Mouse (Mus musculus) heart, embryonic 15.5 days (tissue): ENCODE data around the gene Rbm15b. TPM values are rescaled to one million over a fixed set of nuclear protein-coding genes. Genes with fewer than 3 reads are reported as not detected.

ENCODE experiments used
- ATAC-seq: fragments of 200-750 bp; cut with Nextera tagmentation; replicated peaks from 2 replicates; pipeline ENCODE4 v1.8.0; 2017; ENCODE audit warnings: low read depth, moderate TSS enrichment; ENCODE audit not compliant: insufficient number of reproducible peaks, insufficient read depth, low FRiP score
- H3K27ac ChIP-seq: fragments of 300-500 bp; sonication (generic); 2 replicates; pipeline ENCODE4 v1.5.1; 2015; ENCODE audit warnings: mild to moderate bottlenecking, inconsistent platforms
- H3K27me3 ChIP-seq: fragments of 300-500 bp; sonication (generic); 2 replicates; pipeline ENCODE4 v1.6.1; 2015; ENCODE audit warnings: inconsistent platforms
- H3K36me3 ChIP-seq: fragments of 300-500 bp; sonication (generic); 2 replicates; pipeline ENCODE4 v1.6.1; 2015; ENCODE audit warnings: mild to moderate bottlenecking, inconsistent platforms
- H3K4me1 ChIP-seq: fragments of 300-500 bp; sonication (generic); replicated peaks from 2 replicates; pipeline ENCODE4 v1.6.1; 2015; ENCODE audit warnings: inconsistent platforms
- H3K4me2 ChIP-seq: fragments of 300-500 bp; sonication (generic); 2 replicates; pipeline ENCODE4 v1.6.1; 2015; ENCODE audit warnings: inconsistent platforms, mild to moderate bottlenecking, moderate library complexity
- H3K4me3 ChIP-seq: fragments of 300-500 bp; sonication (generic); 2 replicates; pipeline ENCODE4 v1.5.1; 2015; ENCODE audit warnings: mild to moderate bottlenecking, inconsistent platforms
- H3K9ac ChIP-seq: fragments of 300-500 bp; sonication (generic); 2 replicates; pipeline ENCODE4 v1.6.1; 2015; ENCODE audit warnings: mild to moderate bottlenecking, inconsistent platforms
- H3K9me3 ChIP-seq: fragments of 300-500 bp; sonication (generic); replicated peaks from 2 replicates; pipeline ENCODE4 v1.6.1; 2016; ENCODE audit warnings: inconsistent platforms
- WGBS: fragments of 180-500 bp; shearing (Covaris S2); methylation state at CpG from one replicate; pipeline ENCODE4 v1.1.7; 2015; ENCODE audit warnings: mixed read lengths; 5-methylcytosine and 5-hydroxymethylcytosine counted together
- polyA plus RNA-seq: library from polyadenylated mRNA; unstranded; fragments of >200 nt; fragmentation: Nextera tagmentation; extraction: Ambion mirVana; gene quantifications from 2 replicates; pipeline ENCODE4 v1.2.1, GENCODE M21; 2015

Gene Rbm15b
- polyA plus RNA-seq, 1 experiment from 2014 or later, result 3.7 TPM

DNA sequence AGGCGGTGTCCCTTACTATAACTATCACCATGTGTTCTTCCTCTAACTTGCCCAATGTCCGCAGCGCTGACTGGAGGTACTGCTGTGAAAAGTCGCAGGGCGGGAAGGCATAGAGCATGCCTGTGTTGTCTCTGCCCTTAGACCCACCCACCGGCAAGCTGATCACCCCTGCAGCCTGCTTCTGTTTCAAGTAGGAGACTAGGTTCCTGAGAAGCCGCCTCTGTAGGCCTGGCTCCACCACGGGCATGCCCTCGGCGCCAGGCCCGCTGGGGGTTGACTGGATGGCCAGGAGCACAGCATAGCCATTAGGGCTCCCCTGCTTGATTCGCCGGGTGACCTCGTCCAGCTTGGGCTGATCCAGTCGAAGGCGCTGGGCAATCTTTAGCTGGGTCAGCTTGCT, 2.9 kb downstream of the Rbm15b start:
- H3K9me3 ChIP-seq, result no peaks in the 10 kb centered on the region
- H3K36me3 ChIP-seq, result peaks cover 44% of the 10 kb centered on the region
- 30% methylated on average over 16 of the region's 16 CpGs for WGBS
- no peak for ATAC-seq
- peak overlapping the region; percentile 96; the same call in 1 of the 2 replicates for H3K9ac ChIP-seq
- peak overlapping the region; percentile 98 for H3K4me2 ChIP-seq
- H3K27ac ChIP-seq, result no peak overlapping the region
- peaks cover 42% of the 10 kb centered on the region for H3K4me1 ChIP-seq
- no peaks in the 10 kb centered on the region for H3K27me3 ChIP-seq
- H3K4me3 ChIP-seq, result peak overlapping the region; percentile 92

DNA sequence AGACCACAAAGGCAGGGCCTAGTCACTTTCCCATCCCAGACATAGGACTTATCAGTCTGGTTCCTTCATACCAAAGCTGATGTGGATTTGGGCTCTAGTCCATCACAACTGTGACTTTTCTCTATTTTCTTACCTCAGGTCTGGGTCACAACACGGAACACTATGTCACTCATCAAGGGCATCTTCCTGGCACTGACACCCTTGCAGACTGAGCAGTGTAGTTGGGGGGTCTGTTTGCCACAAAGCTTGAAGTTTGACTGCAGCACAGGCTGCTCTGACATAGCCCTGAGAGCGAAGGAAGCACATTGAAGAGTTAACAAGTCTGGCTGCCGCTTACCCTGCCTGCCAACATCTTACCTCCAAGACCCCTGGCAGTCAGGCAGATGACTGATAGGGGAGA, 4.1 kb downstream of the Rbm15b start:
- no peak overlapping the region for H3K27ac ChIP-seq
- ATAC-seq, result no peak
- peak overlapping the region; percentile 6; the same call in 1 of the 2 replicates for H3K4me2 ChIP-seq
- 0 out of 2 replicates have a peak overlapping the region, but pooled peaks have one; percentile 6 for H3K9ac ChIP-seq
- no peaks in the 10 kb centered on the region for H3K27me3 ChIP-seq
- peaks cover 40% of the 10 kb centered on the region for H3K4me1 ChIP-seq
- no peaks in the 10 kb centered on the region for H3K9me3 ChIP-seq
- peaks cover 38% of the 10 kb centered on the region for H3K36me3 ChIP-seq
- no peak overlapping the region for H3K4me3 ChIP-seq
- WGBS, result 68% methylated on average over 3 of the region's 3 CpGs

DNA sequence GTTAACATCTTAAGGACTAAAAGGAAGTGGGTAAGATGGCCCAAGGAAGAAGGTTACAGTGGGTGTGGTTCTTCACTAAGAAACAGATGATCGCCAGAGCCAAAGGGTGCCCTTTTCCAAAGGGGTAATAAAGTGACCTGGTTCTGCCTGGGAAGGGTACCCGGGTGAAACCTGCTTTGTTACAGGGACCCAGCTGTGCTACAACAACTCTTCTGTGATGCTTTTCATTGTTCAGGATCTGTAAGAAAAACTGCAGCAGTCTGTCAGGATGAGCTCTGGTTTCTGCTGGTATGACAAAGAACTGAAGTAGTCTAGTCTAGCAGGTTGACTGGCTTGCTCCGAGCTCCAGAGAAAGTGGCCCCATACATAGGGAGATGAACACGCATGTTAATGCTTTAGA, 5.1 kb downstream of the Rbm15b start:
- H3K36me3 ChIP-seq, result peaks cover 44% of the 10 kb centered on the region

GRCm38 (mm10) chr9:106881071-106881755, 6.0 kb downstream of the Rbm15b start:
- Histone ChIP-seq H3K9ac (no peak overlapping the region), H3K4me2 (no peak overlapping the region), H3K27ac (no peak overlapping the region), H3K36me3 (peaks cover 53% of the 10 kb centered on the region), H3K9me3 (no peaks in the 10 kb centered on the region), H3K4me1 (peaks cover 35% of the 10 kb centered on the region), H3K4me3 (no peak overlapping the region), H3K27me3 (no peaks in the 10 kb centered on the region)
- no peak for ATAC-seq
- WGBS, result 57% methylated on average over 4 of the region's 4 CpGs

More for the DNA sequence above, 5.1 kb downstream of the Rbm15b start:
- no peak overlapping the region for H3K27ac ChIP-seq
- H3K27me3 ChIP-seq, result no peaks in the 10 kb centered on the region
- H3K4me3 ChIP-seq, result no peak overlapping the region
- ATAC-seq, result no peak
- no peak overlapping the region for H3K4me2 ChIP-seq
- H3K9me3 ChIP-seq, result no peaks in the 10 kb centered on the region
- peaks cover 35% of the 10 kb centered on the region for H3K4me1 ChIP-seq
- no peak overlapping the region for H3K9ac ChIP-seq
- WGBS, result 83% methylated on average over 4 of the region's 4 CpGs

GRCm38 (mm10) chr9:106879471-106879870, 7.8 kb downstream of the Rbm15b start:
- ATAC-seq, result no peak

GRCm38 (mm10) chr9:106876666-106877065, 10.6 kb downstream of the Rbm15b start:
- WGBS, result 85% methylated on average over 3 of the region's 3 CpGs
- H3K27ac ChIP-seq, result no peak overlapping the region
- H3K27me3 ChIP-seq, result no peaks in the 10 kb centered on the region
- no peak overlapping the region for H3K4me2 ChIP-seq
- no peaks in the 10 kb centered on the region for H3K4me1 ChIP-seq
- H3K36me3 ChIP-seq, result peaks cover 62% of the 10 kb centered on the region
- H3K9ac ChIP-seq, result no peak overlapping the region
- no peak overlapping the region for H3K4me3 ChIP-seq
- H3K9me3 ChIP-seq, result no peaks in the 10 kb centered on the region
- no peak for ATAC-seq

More at GRCm38 (mm10) chr9:106879471-106879870, 7.8 kb downstream of the Rbm15b start:
- no peaks in the 10 kb centered on the region for H3K27me3 ChIP-seq
- H3K36me3 ChIP-seq, result peaks cover 67% of the 10 kb centered on the region
- H3K4me3 ChIP-seq, result no peak overlapping the region
- no peak overlapping the region for H3K4me2 ChIP-seq
- no peaks in the 10 kb centered on the region for H3K9me3 ChIP-seq
- H3K9ac ChIP-seq, result no peak overlapping the region
- peaks cover 17% of the 10 kb centered on the region for H3K4me1 ChIP-seq
- 0 out of 2 replicates have a peak overlapping the region, but pooled peaks have one; percentile 4 for H3K27ac ChIP-seq
- 80% methylated on average over 4 of the region's 4 CpGs for WGBS

DNA sequence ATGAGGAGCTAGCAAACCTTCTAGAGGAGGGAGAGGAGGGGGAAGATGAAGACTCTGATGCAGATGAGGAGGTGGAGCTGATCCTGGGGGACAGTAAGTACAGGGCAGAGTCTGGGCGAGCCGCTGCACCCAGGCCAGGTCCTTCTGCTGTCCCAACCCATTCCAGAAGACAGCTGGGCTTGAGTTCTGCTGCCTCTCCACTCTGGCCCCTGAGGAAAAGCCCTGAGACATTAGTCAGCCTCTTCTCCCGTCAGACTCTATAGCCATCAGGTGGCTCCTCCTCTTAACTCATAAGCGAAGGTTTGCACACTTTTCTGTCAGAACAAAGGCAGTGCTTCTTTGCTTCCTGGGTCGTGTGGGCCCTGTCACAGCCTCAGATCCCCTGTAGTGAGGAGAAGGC, 13.0 kb downstream of the Rbm15b start:
- H3K27ac ChIP-seq, result no peak overlapping the region
- WGBS, result 84% methylated on average over 5 of the region's 5 CpGs
- H3K4me3 ChIP-seq, result no peak overlapping the region
- H3K9ac ChIP-seq, result no peak overlapping the region
- H3K27me3 ChIP-seq, result no peaks in the 10 kb centered on the region
- ATAC-seq, result no peak
- H3K4me2 ChIP-seq, result no peak overlapping the region
- no peaks in the 10 kb centered on the region for H3K4me1 ChIP-seq
- no peaks in the 10 kb centered on the region for H3K9me3 ChIP-seq
- H3K36me3 ChIP-seq, result peaks cover 50% of the 10 kb centered on the region

DNA sequence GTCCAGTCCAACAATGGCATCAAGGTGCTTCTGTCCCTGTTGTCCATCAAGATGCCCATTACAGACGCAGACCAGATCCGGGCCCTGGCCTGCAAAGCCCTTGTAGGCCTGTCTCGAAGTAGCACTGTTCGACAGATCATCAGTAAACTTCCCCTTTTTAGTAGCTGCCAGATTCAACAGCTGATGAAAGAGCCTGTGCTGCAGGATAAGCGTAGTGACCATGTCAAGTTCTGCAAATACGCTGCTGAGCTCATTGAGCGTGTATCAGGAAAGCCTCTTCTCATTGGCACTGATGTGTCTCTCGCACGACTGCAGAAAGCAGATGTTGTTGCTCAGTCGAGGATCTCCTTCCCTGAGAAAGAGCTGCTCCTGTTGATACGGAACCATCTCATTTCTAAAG, 29.2 kb downstream of the Rbm15b start:
- Histone ChIP-seq H3K4me3 (no peak overlapping the region), H3K9me3 (no peaks in the 10 kb centered on the region), H3K36me3 (peaks cover 78% of the 10 kb centered on the region), H3K4me2 (no peak overlapping the region), H3K27me3 (no peaks in the 10 kb centered on the region), H3K9ac (no peak overlapping the region), H3K4me1 (no peaks in the 10 kb centered on the region), H3K27ac (no peak overlapping the region)
- no peak for ATAC-seq
- 85% methylated on average over 11 of the region's 11 CpGs for WGBS

DNA sequence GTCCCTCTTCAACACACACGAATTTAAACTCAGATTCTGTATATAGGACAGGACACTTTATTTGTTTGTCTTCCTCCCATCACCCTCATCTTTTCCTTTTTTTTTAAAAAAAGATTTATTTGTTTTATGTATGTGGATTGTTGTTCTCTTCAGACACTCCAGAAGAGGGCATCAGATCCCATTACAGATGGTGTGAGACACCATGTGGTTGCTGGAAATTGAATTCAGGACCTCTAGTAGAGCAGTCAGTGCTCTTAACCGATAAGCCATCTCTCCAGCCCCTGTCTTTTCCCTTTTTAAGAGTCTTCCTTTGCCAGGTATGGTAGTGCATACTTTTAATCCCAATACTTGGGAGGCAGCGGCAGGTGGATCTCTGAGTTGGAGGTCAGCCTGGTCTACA, 30.6 kb downstream of the Rbm15b start:
- no peaks in the 10 kb centered on the region for H3K27me3 ChIP-seq
- no peak overlapping the region for H3K4me3 ChIP-seq
- peaks cover 74% of the 10 kb centered on the region for H3K36me3 ChIP-seq
- H3K4me2 ChIP-seq, result no peak overlapping the region
- WGBS, result 80% methylated on average over 3 of the region's 3 CpGs
- H3K9me3 ChIP-seq, result no peaks in the 10 kb centered on the region
- H3K27ac ChIP-seq, result no peak overlapping the region
- ATAC-seq, result no peak
- no peak overlapping the region for H3K9ac ChIP-seq
- no peaks in the 10 kb centered on the region for H3K4me1 ChIP-seq

DNA sequence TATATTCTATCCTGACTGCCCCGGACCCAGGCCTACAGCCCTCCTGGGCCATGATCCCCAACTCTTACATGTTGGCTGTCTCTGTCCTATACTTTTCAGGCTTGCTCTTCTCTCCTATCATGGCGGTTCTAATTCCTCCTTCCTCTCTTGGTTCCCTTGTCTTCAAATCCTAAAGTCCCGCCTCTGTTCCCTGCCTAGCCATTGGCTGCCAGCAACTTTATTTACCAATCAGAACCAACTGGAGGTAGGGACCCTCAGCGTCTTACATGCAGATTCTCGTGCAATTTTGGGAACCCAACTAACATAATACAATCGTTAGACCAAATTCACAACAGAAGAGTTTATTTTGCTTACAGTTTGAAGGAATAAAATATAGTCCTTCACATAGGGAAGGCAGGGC, 44.4 kb downstream of the Rbm15b start:
- H3K9ac ChIP-seq, result no peak overlapping the region
- H3K9me3 ChIP-seq, result no peaks in the 10 kb centered on the region
- no peak overlapping the region for H3K4me2 ChIP-seq
- WGBS, result 91% methylated on average over 6 of the region's 6 CpGs
- H3K27me3 ChIP-seq, result no peaks in the 10 kb centered on the region
- no peaks in the 10 kb centered on the region for H3K4me1 ChIP-seq
- no peak overlapping the region for H3K27ac ChIP-seq
- H3K4me3 ChIP-seq, result no peak overlapping the region
- no peak for ATAC-seq
- H3K36me3 ChIP-seq, result peaks cover 69% of the 10 kb centered on the region

- Histone ChIP-seq H3K4me3 (no peak overlapping the region), H3K4me1 (no peaks in the 10 kb centered on the region), H3K9me3 (no peaks in the 10 kb centered on the region), H3K9ac (no peak overlapping the region), H3K36me3 (peaks cover 71% of the 10 kb centered on the region), H3K4me2 (no peak overlapping the region), H3K27me3 (no peaks in the 10 kb centered on the region), H3K27ac (no peak overlapping the region)
- 98% methylated on average over 1 of the region's 1 CpGs for WGBS
- no peak for ATAC-seq
Measured at GRCm38 (mm10) chr9:106840569-106840968, 46.7 kb downstream of the Rbm15b start.
